Mouse (Mus musculus): ENCODE measurements around the gene Rell1.

Gene Rell1

DNA sequence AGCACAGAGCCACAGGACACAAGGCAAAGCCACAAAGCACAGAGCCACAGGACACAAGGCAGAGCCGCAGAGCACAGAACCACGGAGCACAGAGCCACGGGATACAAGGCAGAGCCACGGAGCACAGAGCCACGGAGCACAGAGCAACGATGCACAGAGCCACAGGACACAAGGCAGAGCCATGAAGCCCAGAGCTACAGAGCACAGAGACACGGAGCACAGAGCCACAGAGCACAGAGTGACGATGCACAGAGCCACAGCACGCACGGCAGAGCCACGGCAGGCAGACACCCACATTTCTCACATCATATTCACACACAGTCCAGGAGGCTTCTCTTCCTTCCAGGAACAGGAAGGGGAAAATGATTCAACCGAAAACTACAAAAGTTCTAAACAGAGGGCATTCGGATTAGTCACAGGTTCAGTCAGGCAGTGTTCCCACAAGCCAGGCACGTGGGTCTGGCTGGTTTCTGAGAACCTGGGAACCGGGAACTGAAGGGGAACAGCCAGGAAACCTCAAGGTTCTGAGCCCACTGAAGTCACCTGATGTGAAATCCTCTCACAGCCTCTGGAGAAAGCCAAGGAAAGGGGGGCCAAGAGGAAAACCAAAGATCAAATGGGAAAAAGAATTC, 15.2 kb downstream of the Rell1 start:
- DNase-seq (ENCODE audit: low spot score in 2 of 2), result no peak

DNA sequence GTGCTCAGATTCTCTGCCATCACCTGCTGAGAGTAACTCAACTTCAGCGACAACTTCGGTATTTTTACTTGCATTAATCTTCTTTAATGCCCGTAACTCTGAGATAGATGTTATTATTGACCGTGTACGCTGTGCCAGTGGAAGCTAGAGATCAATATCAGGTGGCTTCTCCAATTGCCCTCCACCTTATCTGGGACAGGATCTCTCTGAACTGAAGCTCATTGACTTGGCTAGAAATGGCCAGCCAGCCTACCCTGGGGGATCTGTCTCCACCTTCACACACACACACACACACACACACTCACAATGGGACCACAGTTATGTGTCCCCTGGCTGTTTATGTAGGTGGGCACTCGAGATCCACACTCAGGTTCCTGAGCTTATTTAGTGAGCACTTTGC, 16.7 kb downstream of the Rell1 start:
- no peak for DNase-seq (ENCODE audit: low spot score in 2 of 2)

DNA sequence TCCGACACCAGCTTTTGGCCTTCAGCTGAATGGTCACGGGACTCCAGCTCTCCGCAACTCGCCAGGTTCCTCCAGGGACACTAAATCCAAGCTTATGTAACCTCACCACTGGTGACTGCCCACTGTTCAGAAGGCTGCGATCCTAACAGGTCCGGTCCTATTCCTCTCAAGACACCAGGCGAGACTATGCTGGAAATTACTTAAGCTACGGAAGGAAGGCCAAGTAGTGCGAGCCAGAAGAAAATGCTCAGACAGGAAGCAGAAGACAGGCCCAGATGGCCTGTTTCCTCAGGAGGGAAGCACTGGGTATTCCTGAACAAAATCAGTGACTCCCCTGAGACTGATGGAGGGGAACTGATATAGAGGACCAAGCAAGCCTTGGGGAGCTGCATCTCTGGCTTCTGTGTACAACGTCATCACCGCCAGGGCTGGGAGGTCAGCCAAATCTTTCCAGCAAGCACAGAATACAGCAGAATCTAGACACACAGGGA, 17.2 kb downstream of the Rell1 start:
- DNase-seq (ENCODE audit: low spot score in 2 of 2), result no peak

DNA sequence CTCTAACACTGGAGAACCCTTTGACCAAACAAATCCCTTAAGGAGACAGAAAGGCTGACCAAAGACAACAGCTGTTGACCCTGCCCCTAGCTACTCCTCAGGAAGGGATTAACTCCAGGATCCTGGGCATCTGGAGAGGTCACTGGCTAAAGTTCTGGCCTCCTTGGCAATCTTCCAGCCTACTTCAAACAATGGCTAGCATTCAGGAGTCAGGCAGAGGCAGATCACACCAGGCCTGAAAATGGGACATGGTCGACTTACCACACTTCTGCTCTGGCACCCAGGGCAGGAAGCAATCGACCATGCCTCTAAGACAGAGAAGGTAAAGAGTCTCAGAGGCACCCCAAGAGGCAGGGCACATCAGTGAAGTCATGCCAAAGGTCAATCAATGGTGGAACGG, 19.5 kb downstream of the Rell1 start:
- no peak for DNase-seq (ENCODE audit: low spot score in 2 of 2)

DNA sequence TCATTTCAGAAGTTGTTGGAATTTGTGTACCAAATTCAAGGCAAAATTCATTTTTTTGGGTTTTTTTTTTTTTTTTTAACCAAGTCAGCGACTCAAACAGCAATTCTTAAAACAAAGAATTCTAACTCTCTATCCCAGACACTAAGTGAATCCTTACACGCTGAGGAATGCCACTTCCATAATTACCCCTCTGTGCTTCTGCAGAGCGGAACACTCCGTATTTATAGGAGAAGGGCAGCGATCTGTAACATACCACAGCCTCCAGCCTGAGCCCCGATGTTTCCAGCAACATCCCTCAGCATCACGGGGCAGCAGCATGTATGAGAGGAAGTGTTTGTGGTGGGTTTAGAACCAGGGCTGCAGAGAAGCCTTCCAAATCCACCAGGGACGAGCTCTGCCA, 21.2 kb downstream of the Rell1 start:
- no peak for DNase-seq (ENCODE audit: low spot score in 2 of 2)

DNA sequence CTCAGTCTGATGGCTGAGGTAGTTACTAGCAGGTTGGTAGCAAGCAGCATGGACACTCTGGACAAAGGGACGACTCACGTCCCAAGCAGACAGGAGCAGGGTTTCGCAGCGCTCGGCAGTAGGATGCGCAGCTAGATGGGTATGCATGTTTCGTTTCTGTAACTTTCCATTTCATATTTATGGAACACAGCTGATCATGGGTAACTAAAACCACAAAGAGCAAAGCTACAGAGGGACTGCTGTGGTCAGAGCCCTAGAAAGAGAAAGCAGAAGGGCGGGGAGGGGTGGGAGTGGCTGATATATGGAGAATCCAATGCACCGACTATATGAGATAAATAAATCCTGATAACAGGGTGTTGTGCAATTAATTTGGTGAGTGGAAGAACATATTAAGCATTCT, 25.4 kb downstream of the Rell1 start:
- no peak for DNase-seq (ENCODE audit: low spot score in 2 of 2)

DNA sequence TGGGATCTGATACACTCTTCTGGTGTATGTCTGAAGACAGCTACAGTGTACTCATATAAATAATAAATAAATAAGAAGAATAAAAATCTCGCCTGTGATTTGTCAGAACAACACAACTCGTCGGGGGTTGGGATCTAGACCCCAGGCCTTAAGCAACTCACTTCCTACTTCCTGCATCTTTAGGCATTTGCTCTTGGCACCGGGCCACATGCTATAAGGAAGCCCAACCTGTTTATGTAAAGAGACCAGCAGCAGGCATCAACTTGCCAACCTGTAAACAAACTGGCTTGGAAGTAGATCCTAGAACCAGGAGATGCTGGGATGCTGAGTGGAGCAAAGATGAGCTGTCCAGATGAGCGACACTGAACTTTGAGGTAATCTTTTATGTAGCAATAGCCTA, 26.8 kb downstream of the Rell1 start:
- no peak for DNase-seq (ENCODE audit: low spot score in 2 of 2)

DNA sequence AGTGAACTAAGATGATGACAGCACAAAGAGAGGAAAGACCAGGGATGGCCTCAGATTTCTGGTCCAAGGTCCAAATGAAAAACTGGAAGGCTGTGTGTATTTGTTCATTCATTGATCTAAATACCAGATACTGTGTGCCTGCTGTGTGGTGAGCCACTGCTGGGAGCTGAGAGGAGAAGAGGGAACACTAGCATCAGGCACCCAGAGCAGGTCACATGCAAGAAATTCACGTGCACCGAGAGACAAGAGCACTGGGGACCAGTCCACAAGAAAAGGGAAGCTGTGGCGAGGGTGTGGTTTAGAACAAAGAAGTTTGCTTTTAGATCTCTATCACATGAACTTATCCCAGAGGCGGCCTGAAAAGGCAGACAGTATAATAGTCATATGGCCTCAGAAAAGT, 30.1 kb downstream of the Rell1 start:
- no peak for DNase-seq (ENCODE audit: low spot score in 2 of 2)

DNA sequence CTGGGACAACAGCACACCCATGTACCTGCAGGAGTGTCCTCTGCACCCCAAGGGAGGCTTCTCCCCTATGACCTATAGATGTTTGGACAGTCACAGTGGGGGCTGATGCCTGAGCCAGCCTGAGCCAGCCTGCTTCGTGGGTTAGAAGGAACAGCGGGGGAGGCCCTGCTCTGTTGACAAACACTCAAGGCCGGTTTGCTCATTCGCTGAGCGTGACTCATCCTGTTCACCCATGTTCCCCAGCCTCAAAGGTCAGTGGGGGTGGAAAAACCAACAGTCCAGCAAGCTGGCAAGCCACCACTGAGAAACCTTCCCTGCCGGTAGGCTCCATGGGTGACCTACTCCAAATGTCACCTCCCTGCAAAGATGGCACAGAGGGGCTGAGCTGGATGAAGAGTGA, 32.0 kb downstream of the Rell1 start:
- no peak for DNase-seq (ENCODE audit: low spot score in 2 of 2)

DNA sequence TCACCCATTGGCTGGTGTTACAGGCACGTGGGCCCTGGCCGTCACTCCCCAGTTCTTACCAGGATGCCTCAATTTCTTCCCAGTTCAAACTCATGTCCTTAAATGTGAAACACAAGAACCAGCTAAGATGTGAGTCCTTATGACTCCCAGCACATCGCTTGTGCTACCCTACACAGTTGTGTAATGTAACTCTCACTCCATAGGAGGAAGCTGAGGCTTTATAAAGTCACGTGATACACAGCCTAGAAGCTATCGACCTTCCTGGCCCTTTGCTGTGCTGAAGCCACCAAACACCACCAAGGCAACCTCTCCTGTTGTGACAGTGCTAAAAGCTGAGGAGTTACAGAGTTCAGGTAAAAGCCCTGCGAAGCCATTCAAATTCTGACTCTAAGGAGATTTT, 33.1 kb downstream of the Rell1 start:
- DNase-seq (ENCODE audit: low spot score in 2 of 2), result no peak

DNA sequence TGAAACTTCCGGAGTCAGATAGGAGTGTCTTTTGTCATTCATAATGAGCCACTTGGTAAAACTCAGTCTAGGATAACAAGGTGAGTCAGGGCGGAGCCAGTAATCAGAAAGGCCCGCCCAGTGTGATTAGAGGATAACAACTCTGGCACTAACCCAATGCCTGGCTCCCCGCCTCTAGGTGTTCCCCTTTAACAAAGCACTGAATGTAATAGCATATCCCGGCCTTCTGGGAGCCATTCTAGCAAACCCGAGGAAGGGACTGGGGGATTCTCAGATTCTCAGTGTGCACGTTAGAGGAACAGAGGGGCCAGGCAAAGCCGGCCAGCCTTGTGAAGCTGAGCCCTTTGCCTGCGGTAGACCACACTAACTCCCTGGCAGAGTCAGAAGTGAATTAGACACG, 35.9 kb downstream of the Rell1 start:
- no peak for DNase-seq (ENCODE audit: low spot score in 2 of 2)

DNA sequence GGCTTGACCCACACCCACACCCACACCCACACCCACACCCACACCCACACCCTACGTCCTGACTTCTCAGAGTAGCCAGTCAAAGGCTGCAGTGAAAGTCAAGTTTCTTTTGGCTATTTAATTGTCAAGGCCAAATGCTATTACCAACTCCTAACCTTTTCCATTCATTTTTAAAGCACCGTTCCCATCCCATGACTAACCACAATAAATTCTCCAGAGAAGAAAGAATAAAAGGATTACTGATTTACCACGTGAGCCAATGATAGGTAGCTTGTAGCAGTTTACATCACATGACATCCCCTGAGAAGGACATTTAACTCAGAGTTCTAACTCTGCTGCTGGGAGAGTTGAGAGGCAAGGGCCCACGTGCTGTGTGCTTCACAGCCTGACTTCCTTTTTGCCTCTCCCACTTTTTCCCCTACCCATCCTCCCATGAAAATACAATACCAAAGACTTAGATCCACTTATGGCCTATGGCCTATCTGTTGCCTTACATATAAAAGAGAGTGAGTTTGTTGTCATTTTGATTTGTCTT, 37.8 kb downstream of the Rell1 start:
- no peak for DNase-seq (ENCODE audit: low spot score in 2 of 2)

DNA sequence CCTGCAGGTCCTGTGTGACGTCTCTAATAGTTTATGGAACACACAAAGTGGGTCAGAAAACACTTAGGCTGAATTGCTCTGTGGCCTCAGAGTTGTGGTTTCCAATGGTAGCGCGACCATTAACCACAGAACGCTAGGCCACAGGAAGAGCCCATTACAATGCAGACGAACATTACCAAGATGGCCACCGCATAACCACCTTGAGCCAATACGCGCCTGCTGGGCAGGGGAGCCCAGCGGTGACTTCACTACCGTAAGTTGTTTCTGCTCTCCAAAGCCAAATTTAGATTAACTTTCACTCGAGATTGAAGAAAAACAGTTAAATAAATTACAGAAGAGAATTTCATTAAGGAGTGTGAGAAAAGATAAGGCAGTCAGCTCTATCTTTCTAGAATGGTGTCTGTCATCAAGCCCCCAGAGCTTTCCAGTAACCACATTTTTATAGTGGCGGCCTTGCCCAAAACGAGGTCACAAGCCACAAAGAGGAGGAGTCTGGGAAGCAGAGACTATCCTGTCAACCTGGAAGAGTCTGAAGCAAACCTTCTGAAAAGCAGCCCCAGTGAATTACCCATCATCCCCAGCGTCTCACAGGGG, 43.6 kb downstream of the Rell1 start:
- no peak for DNase-seq (ENCODE audit: low spot score in 2 of 2)

DNA sequence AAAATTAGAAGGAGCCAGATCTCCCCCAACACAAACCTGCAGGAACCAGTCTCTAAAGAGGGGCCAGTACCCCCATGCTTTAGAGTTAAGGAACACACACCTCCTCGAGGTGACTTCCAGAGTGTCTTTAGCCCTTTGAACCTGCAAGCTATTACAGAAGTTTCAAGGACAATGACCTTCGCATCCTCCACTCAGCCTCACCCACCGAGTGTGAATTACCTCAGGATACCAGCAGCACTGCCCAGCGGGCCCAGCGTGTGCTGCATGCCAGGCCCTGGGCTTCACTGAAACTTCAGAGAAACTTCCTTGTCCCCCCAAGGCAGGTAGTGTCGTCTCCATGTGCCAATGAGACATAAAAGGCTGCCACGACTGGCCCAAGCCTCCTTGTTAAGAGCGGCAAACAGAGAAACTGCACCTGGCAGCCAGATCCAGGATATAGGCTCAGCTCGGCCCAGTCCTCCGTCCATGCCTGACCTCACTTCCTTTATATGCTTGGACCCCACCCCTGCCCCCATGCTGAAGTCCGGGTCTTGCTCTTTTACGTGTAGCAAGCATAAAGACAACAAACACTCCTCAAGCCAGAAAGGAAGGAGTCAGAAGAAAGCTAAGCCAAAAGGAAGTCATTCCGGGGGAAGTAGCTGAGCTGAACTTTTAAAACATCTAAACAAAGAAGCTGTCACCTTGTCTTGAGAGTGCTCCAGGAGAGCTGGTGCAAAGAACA, 45.2 kb downstream of the Rell1 start:
- DNase-seq (ENCODE audit: low spot score in 2 of 2), result no peak

DNA sequence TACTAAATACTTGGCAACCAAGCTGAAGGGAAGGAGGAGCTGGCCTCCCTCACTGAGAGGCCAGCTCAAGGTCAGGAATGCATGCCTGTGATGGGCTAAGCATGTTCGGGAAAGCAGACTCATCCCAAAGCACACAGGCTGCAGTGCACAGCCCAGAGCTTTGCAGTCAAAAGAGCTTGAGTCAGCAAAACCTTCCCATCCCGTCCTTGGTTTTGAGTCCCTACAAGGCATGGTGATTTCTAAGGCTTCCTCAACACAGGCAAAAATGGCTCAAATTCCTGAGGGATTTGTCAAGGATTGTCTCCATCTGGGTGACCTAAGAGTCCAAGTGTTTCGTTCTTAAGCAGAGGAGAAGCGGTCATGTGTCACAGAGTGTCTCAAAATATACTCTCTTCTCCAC, 50.5 kb downstream of the Rell1 start:
- DNase-seq (ENCODE audit: low spot score in 2 of 2), result no peak

DNA sequence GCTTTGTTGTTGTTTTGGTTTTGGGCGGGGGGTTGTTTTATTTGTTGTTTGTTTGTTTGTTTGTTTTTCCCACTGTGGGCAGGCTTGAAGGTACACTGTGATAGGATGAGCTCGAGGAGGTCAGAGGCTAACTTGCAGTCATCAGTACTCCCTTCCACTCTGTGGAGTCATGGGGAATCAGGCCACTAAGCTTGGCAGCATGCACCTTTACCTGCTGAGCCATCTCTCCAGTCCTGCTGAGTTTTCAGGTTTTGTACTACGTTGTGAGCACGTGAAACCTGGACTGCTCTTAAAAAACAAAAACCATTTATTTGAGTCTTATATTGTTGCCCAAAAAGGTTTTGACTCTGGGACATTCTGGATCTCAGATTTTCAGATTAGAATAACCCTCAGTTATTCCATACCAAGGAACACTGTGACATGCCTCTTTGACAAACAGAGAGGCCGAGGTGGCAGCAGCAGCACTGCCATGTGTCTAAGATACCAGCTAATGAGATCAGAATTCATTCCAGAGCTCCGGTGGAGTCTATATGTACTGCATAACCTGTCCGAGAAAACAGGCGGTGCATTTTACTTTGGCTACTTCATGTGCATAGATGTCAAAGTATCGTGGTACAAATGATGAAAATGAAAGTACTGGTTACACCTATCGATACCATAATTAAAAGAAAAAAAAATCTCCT, 52.1 kb downstream of the Rell1 start:
- no peak for DNase-seq (ENCODE audit: low spot score in 2 of 2)

DNA sequence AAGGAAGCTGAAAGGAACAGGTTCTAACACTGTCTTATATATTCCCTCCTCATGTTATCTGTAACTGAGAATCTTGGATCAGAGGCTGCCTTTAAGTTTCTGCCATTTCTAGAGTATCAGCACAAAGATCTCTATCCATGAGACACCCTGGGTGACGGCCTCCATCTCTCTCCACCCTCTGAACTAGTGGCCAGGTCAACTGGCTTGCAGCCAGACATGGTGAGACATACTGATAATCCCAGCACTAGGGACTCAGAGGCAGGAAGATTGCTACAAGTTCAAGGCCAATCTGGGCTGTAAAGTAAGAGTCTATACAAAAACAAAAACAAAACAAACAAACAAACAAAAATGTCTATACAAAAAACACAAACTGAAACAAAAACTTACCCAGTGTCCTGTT, 53.8 kb downstream of the Rell1 start:
- DNase-seq (ENCODE audit: low spot score in 2 of 2), result no peak

DNA sequence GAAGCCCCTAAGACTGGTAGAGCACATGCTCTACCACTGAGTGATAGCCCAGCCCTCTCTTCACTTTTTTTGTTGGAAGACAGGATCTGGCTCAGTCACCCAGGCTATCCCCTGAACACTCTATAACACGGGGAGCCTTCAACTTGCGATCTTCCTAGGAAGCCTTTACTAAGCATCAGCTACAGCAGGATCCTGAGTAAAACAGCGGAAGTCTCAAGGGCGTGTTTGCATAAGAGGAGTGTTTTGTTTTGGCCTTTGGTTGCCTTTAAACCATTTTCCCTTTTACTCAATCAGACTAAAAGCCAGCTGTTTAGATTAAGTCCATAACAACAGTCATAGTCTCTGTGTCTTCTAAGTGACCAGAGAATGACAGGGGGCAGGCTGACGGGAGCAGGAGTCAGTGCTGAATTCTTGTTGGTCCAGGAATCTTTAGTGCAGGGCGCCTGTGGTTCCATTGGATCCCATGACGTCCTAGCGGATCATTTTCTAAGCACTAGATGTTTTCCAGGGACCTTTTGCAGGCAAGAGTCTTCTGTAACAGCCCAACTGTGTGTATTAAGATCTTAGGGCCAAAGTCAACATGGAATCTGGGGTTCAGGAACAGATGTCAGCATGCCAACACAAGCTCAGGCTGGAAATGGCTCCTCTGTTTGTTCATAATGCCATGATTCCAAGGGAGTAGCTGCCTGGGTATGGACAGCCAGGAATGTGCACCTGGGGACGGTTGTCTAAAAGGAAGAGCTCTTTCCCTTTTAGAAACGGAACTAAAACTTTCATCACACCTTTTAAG, 58.3 kb downstream of the Rell1 start:
- no peak for DNase-seq (ENCODE audit: low spot score in 2 of 2)

DNA sequence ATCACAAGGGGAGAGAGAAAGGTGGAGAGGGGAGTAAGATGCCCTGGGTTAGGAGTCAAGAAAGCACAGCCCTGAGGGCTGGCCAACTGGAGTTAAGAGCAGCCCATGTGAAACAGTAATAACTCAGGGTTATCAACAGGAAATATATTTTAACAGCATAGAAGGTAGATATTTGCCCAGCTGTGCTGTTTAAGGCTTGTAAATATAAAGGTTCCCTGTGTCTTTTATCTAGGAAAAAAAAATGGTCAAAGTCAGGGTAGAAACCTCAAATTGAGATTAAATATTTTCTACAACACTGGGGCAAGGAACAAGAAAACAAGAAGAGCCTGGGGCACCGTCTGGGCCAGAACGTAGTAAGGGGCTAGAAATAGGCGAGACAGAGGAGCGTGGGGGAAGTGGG, 61.2 kb downstream of the Rell1 start:
- DNase-seq (ENCODE audit: low spot score in 2 of 2), result no peak

DNA sequence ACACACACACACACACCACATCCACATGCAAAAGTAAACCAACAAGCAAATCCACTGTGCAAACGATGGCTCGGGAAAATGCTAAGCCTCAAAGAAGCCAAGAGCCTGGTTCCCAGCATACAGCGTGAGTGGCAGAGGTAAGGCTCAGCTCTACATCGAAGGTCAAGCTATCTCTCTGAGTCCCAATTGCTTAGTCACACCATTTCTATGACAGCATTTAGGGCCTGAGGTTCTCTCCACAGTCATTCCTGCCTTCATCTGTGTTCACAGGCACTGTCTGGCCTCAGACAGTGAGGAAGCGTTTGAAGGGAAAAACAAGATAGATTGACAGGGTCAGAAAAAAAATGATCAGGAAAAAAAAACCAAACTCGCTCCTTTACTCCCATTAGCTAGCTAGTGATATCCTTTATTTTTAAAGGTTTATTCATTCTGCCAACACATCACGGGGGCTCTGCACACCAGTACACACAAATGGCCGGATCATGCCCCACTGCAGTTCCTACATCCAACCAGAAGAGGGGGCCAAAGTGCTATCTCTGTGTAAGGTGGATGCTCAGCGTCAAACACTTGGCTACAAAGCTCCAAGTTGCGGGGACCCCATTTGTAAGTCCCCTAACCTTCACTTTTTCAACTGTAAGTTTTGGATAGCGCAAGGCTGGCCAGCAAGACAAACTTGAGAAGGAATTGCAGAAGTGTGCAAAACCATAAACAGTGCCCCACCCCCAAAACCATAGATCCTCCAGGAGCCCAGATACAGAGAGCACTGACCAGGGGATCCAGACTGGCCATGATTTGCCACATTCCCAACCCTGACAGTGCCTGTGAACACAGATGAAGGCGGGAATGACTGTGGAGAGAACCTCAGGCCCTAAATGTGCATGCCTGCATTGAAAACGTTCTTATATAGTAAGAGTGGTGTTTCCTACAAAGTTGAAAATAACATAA, 62.3 kb downstream of the Rell1 start:
- DNase-seq (ENCODE audit: low spot score in 2 of 2), result peak; percentile 87 to 93

DNA sequence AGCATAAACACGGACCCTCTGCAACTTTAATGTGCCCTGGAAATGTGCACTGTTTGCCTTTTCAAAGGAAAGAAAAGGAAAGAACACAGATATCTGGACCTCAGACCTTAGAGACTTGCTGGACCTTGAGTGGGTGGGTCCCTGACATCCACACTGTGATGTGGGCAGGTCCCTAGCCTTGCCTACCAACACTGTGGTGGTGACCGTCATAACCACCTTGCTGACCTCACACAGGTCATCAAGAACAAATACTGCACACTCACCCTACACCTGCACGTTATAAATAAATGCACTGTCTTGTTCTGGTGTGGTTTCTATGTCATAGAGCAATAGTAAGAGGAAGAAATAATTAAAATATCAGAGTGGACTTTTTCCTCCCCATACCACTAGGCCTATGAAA, 65.4 kb downstream of the Rell1 start:
- no peak for DNase-seq (ENCODE audit: low spot score in 2 of 2)

Measured in right cerebral cortex, adult 2 months (tissue).